Mouse (Mus musculus) lung, postnatal 0 days (tissue): Measurements from ENCODE around the gene Pard3b. TPM values are rescaled to one million over a fixed set of nuclear protein-coding genes. Genes with fewer than 3 reads are reported as not detected.

Experiments
- ATAC-seq: fragments of 200-750 bp; cut with Nextera tagmentation; 2 replicates; pipeline ENCODE4 v1.8.0; 2017; ENCODE audit warnings: moderate library complexity
- DNase-seq: peaks from one replicate; pipeline ENCODE4 v3.0.0-alpha.2; 2016; ENCODE audit warnings: low spot score
- H3K27ac ChIP-seq: fragments of 300-500 bp; sonication (generic); 2 replicates; pipeline ENCODE4 v1.5.1; 2014; ENCODE audit warnings: antibody characterized with exemption, mild to moderate bottlenecking, low read length, mixed read lengths
- H3K27me3 ChIP-seq: fragments of 300-500 bp; sonication (generic); replicated peaks from 2 replicates; pipeline ENCODE4 v1.6.1; 2014; ENCODE audit warnings: low read length, mixed read lengths; ENCODE audit not compliant: insufficient read depth
- H3K36me3 ChIP-seq: fragments of 300-500 bp; sonication (generic); 2 replicates; pipeline ENCODE4 v1.6.1; 2014; ENCODE audit warnings: low read length, mixed read lengths; ENCODE audit not compliant: insufficient read depth
- H3K4me1 ChIP-seq: fragments of 300-500 bp; sonication (generic); 2 replicates; pipeline ENCODE4 v1.6.1; 2014; ENCODE audit warnings: antibody characterized with exemption, low read depth, low read length, mixed read lengths; ENCODE audit not compliant: insufficient read depth
- H3K4me2 ChIP-seq: fragments of 300-500 bp; sonication (generic); replicated peaks from 2 replicates; pipeline ENCODE4 v1.6.1; 2014; ENCODE audit warnings: low read depth, mild to moderate bottlenecking, low read length, moderate library complexity, mixed read lengths
- H3K4me3 ChIP-seq: fragments of 300-500 bp; sonication (generic); 2 replicates; pipeline ENCODE4 v1.5.1; 2014; ENCODE audit warnings: low read depth, low read length
- H3K9ac ChIP-seq: fragments of 300-500 bp; sonication (generic); replicated peaks from 2 replicates; pipeline ENCODE4 v1.6.1; 2014; ENCODE audit warnings: low read depth, mild to moderate bottlenecking
- H3K9me3 ChIP-seq: fragments of 300-500 bp; sonication (generic); 2 replicates; pipeline ENCODE4 v1.6.1; 2016; ENCODE audit warnings: low read length, mixed read lengths
- CTCF ChIP-seq: IDR thresholded peaks from 2 replicates; pipeline ENCODE4 v1.5.1; 2016; ENCODE audit warnings: antibody characterized with exemption, mild to moderate bottlenecking
- EP300 ChIP-seq: IDR thresholded peaks from 2 replicates; pipeline ENCODE4 v1.6.1; 2016; ENCODE audit warnings: antibody characterized with exemption, mild to moderate bottlenecking, control low read depth
- WGBS: fragments of 180-500 bp; shearing (Covaris S2); extraction: QIAGEN DNeasy Blood & Tissue Kit; methylation state at CpG from one replicate; pipeline ENCODE4 v1.1.7; 2014; 5-methylcytosine and 5-hydroxymethylcytosine counted together
- polyA plus RNA-seq: library from polyadenylated mRNA; unstranded; fragments of >200 nt; fragmentation: Nextera tagmentation; extraction: Ambion mirVana; gene quantifications from 2 replicates; pipeline ENCODE4 v1.2.1, GENCODE M21; 2015

Pard3b gene
- polyA plus RNA-seq, 1 experiment from 2014 or later: 19.1 TPM

GRCm38 (mm10) chr1:62551516-62551915 lies 912.9 kb downstream of the Pard3b start:
- H3K9ac ChIP-seq: no peak overlapping the region
- ATAC-seq: no peak
- 87% methylated on average over 6 of the region's 6 CpGs for WGBS
- TF ChIP-seq CTCF (no peak), EP300 (no peak)
- no peaks in the 10 kb centered on the region; the same call in 1 of the 2 replicates for H3K4me1 ChIP-seq
- H3K27ac ChIP-seq: no peak overlapping the region
- no peaks in the 10 kb centered on the region for H3K27me3 ChIP-seq
- H3K4me3 ChIP-seq: no peak overlapping the region
- no peaks in the 10 kb centered on the region for H3K36me3 ChIP-seq
- no peak for DNase-seq
- H3K9me3 ChIP-seq: no peaks in the 10 kb centered on the region
- H3K4me2 ChIP-seq: no peak overlapping the region

- Histone ChIP-seq H3K4me1 (no peaks in the 10 kb centered on the region), H3K27ac (no peak overlapping the region), H3K36me3 (no peaks in the 10 kb centered on the region), H3K27me3 (no peaks in the 10 kb centered on the region), H3K9me3 (no peaks in the 10 kb centered on the region), H3K9ac (no peak overlapping the region), H3K4me3 (no peak overlapping the region), H3K4me2 (no peak overlapping the region)
- no peak for DNase-seq
- 47% methylated on average over 1 of the region's 1 CpGs for WGBS
- ATAC-seq: no peak
- no peak for TF ChIP-seq CTCF
- TF ChIP-seq EP300: no peak
Measured at GRCm38 (mm10) chr1:62555838-62556237, 917.2 kb downstream of the Pard3b start.

- H3K4me1 ChIP-seq: no peaks in the 10 kb centered on the region
- WGBS: 83% methylated on average over 7 of the region's 7 CpGs
- no peaks in the 10 kb centered on the region for H3K9me3 ChIP-seq
- DNase-seq (no peak), ATAC-seq (no peak)
- H3K36me3 ChIP-seq: no peaks in the 10 kb centered on the region
- TF ChIP-seq CTCF: no peak
- TF ChIP-seq EP300: no peak
- H3K4me3 ChIP-seq: no peak overlapping the region
- H3K4me2 ChIP-seq: no peak overlapping the region
- H3K27me3 ChIP-seq: no peaks in the 10 kb centered on the region
- H3K27ac ChIP-seq: no peak overlapping the region
- H3K9ac ChIP-seq: no peak overlapping the region
Measured at GRCm38 (mm10) chr1:62562987-62563386, 924.4 kb downstream of the Pard3b start.

- no peak for ATAC-seq
- Histone ChIP-seq H3K4me1 (no peaks in the 10 kb centered on the region), H3K4me2 (no peak overlapping the region), H3K36me3 (no peaks in the 10 kb centered on the region), H3K9me3 (no peaks in the 10 kb centered on the region), H3K9ac (no peak overlapping the region), H3K27me3 (no peaks in the 10 kb centered on the region), H3K4me3 (no peak overlapping the region), H3K27ac (no peak overlapping the region)
- 57% methylated on average over 13 of the region's 13 CpGs for WGBS
- TF ChIP-seq EP300: no peak
- TF ChIP-seq CTCF: no peak
- no peak for DNase-seq
Measured at GRCm38 (mm10) chr1:62564245-62565119, 925.9 kb downstream of the Pard3b start.

- DNase-seq: no peak
- no peak for ATAC-seq
- H3K4me3 ChIP-seq: no peak overlapping the region
- 79% methylated on average over 9 of the region's 9 CpGs for WGBS
- no peak overlapping the region for H3K4me2 ChIP-seq
- TF ChIP-seq EP300 (no peak), CTCF (no peak)
- no peaks in the 10 kb centered on the region for H3K36me3 ChIP-seq
- H3K9ac ChIP-seq: no peak overlapping the region
- H3K27me3 ChIP-seq: no peaks in the 10 kb centered on the region
- H3K4me1 ChIP-seq: no peaks in the 10 kb centered on the region
- H3K9me3 ChIP-seq: no peaks in the 10 kb centered on the region
- H3K27ac ChIP-seq: no peak overlapping the region
Measured at GRCm38 (mm10) chr1:62565120-62565809, 926.6 kb downstream of the Pard3b start.

GRCm38 (mm10) chr1:62566596-62566995 lies 928.0 kb downstream of the Pard3b start:
- H3K4me2 ChIP-seq: no peak overlapping the region
- H3K4me3 ChIP-seq: no peak overlapping the region
- H3K36me3 ChIP-seq: no peaks in the 10 kb centered on the region
- no peak overlapping the region for H3K27ac ChIP-seq
- H3K27me3 ChIP-seq: no peaks in the 10 kb centered on the region
- WGBS: 13% methylated on average over 4 of the region's 4 CpGs
- TF ChIP-seq CTCF: no peak
- no peak for ATAC-seq
- no peaks in the 10 kb centered on the region for H3K4me1 ChIP-seq
- DNase-seq: no peak
- no peak overlapping the region for H3K9ac ChIP-seq
- no peaks in the 10 kb centered on the region for H3K9me3 ChIP-seq
